Mouse (Mus musculus) cerebellum, postnatal 4 days (tissue): Measurements from ENCODE around the gene Rasa3.

Source experiments
- DNase-seq, 2 experiments: peaks; one replicate each; pipeline ENCODE4 v3.0.0; 2022; ENCODE audit warnings: low spot score in 2 of 2, mixed read lengths in 1 of 2

The Rasa3 gene

DNA sequence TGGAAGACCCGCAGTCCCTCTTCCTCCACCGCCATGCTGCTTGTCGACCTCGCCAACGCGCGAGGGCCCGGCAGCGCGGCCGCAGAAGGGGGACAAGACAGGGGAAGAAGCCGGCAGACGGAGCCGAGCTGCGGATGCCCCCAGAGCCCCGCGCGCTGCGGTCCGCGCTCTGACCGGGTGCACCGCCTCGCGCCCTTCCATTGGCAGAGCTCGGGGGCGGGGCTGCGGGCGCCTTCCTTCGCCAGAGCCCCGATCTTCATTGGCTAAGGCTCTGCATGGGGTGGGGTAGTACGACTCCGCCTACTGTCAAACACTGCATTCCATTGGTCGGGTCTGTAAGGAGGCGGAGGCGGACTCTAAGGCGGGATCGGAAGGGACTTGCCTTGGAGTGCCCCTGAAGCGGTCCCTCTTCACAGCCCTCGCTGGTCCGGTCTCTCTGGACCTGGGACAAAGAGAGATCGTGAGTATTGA is at the start of gene Rasa3:
TSS of gene Rasa3 (minus strand) at position 191 of the 471 bp plus-strand sequence.
- peak; percentile 88 to 94 for DNase-seq

DNA sequence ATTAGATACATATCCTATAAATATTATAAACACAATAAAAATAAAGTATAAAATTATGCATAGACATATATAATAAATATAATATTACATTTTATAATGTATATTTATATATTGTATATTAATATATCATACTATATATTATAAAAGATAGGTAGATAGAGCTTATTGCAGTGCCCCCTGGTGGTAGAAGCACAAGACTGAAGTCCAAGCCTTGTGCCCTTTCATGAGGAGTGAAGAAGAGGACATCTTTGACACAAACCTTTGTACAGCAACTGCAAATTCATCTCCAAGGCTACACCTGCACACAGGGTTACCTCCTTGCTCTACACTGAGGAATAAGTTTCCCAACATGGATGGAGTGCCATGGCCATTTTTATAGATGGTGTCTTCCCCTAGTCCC is 48.3 kb upstream of the Rasa3 start:
- peak in 1 of 2 experiments; percentile 40 for DNase-seq

DNA sequence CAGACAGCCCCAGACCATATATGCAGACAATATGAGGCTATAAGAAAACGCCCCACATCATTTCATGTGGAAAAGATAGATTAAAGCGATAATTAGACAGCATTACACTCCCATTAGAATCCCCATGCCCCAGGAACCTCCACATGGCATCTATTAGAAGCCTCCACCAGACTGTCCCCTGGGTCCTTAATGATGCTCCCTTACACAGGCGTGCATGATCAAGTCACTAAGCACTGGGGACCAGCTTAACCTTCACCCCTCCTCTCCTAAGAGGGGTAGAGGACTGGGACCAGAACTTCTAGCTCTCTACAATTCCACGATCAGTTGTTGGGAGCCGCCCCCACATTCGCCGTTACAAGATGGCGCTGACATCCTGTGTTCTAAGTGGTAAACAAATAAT is 41.6 kb upstream of the Rasa3 start:
- DNase-seq, result no peak

- no peak for DNase-seq
These were observed 31.1 kb upstream of the Rasa3 start for GRCm38 (mm10) chr8:13708514-13708913.

GRCm38 (mm10) chr8:13706918-13707317 is 29.5 kb upstream of the Rasa3 start:
- DNase-seq, result no peak

DNA sequence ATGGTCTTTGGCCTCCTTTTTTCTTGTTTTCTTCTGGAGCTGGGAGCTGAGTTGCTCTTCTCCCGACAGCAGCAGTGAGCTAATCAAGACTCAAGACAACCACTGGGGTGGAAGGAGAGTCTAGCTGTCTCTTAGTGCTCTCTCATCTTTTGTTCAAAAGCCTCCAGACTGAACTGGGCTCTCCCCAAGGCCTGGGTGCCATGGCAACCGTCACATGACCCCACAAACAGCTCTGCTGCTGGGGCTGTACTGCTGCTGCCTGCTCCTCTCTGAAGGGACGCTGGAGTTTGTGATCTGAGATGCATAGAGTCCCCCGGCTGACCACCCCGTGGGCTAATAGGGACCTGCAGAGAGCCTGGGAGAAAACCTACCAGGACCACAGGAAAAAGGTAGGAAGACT is 28.3 kb upstream of the Rasa3 start, which contains the start of gene Cfap97d2:
TSS of gene Cfap97d2 (plus strand) at position 222 of the 400 bp plus-strand sequence.
- DNase-seq, result peak; percentile 43 to 66

DNA sequence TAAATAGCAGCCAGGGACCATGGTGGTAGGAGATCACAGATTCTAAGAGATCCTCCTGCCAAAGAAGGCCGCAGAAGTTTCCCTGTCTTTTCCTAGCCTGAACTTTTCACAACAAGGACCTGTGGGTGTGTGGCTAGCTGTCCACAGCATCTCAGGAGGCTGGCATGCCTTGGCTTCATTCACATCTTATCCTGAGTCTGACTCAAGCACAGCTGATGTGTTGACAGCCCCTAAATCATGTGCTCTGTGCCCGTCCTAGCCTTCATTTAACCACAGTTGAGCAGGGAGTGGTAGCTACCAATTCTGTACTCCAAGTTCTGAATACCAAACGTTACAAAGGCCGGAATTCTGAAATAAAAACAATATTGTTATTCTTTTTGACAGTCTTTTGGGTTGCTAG is 26.9 kb upstream of the Rasa3 start:
- DNase-seq, result no peak

- DNase-seq, result no peak
These were observed 26.4 kb upstream of the Rasa3 start for GRCm38 (mm10) chr8:13703756-13704155.

DNA sequence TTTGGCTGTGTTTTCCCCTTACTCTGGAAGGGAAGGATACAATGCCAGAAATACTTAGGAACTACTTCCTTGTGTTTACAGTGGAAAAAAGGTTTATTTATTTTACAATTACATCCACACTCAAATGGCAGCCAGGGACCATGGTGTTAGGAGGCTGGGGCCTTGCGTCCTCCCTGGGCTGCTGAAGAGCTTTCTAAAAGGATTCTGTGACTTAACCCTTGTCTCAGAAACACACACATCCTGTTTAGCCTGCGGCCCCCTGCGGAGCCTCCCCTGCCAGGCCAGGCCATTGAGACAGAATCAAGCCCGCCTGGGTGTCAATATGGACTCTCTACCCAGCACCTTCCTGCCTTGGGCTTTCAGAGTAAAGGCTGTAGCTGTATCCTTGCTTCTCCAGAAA is 25.4 kb upstream of the Rasa3 start:
- DNase-seq, result no peak

DNA sequence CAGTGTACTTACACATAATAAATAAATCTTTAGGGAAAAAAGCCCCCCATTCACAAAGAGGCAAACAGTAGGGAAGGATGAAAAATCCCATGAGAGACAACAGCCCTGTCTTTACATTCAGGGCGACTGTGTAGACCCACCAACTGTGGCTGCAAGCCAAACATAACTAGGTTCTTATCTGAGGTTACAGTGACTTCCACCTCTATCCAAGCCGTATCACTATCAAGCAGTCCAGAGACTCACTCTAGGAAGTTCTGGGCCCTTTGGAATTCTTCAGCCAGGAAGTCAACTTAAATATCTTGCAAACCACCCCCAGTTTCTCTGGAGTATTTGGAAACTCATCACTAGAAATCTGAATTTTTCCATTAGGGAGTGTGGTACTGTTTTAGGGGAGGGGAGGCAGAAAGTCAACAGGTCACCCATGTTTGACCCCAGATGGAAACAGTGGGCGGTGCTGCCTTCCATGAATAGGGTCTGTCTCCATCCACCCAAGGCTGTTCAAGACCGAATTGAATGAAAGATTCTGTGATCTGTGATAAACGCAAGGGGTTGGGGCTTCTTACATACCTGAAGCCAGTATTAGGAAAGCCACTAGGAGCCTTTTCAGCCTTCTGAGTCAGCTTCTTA is 22.0 kb upstream of the Rasa3 start:
- no peak for DNase-seq

- no peak for DNase-seq
These were observed 20.9 kb upstream of the Rasa3 start for GRCm38 (mm10) chr8:13698281-13698680.

GRCm38 (mm10) chr8:13697681-13698080 is 20.3 kb upstream of the Rasa3 start:
- DNase-seq, result peak in 1 of 2 experiments; percentile 62

DNA sequence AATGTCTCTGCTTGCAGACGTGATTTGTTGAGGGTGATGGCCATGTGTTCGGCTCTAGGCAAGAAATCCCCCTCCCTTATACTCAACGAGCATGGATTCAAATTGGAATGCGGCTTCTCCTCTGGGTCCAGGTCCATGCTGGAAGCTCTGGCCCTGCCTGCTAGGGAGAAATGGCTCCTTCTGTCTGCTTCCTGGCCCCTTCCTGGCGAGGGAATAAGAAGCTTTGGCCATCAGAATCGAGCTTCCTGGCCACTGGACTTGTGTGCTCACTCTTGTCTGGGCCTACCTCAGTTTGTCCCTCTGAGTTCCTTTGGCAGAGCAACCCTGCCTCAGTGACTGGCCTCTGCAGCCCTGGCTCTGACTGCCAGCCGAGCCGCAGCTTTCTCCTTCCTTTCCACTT is 19.8 kb upstream of the Rasa3 start:
- DNase-seq, result no peak

- no peak for DNase-seq
These were observed 18.8 kb upstream of the Rasa3 start for GRCm38 (mm10) chr8:13696157-13696556.

- no peak for DNase-seq
These were observed 17.9 kb upstream of the Rasa3 start for GRCm38 (mm10) chr8:13695203-13695867.

DNA sequence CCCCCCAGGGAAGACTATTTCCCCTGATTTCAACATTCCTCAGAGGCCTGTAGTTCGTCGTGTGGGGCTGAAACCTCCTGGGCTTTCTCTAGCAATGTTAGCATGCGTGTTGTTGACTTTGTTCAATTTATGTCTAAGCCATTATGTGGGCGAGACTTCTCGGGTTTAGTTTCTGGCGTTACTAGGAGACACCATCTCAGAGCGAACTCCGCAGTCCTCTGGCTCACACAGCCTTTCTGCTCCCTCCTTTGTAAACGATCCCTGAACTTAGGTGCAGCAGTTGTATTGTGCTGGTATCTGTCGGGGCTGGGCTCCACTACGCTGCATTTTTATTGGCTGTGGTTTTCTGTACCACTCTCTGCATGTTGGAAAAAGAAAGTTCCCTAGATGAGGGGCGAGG is 17.3 kb upstream of the Rasa3 start:
- no peak for DNase-seq

GRCm38 (mm10) chr8:13692302-13693066 is 15.1 kb upstream of the Rasa3 start:
- DNase-seq, result peak in 1 of 2 experiments; percentile 72

- DNase-seq, result no peak
These were observed 11.9 kb upstream of the Rasa3 start for GRCm38 (mm10) chr8:13689331-13689730.

- DNase-seq, result no peak
These were observed 11.1 kb upstream of the Rasa3 start for GRCm38 (mm10) chr8:13688461-13688860.

GRCm38 (mm10) chr8:13687941-13688340 is 10.5 kb upstream of the Rasa3 start:
- no peak for DNase-seq

GRCm38 (mm10) chr8:13687101-13687717 is 9.8 kb upstream of the Rasa3 start:
- DNase-seq, result no peak

DNA sequence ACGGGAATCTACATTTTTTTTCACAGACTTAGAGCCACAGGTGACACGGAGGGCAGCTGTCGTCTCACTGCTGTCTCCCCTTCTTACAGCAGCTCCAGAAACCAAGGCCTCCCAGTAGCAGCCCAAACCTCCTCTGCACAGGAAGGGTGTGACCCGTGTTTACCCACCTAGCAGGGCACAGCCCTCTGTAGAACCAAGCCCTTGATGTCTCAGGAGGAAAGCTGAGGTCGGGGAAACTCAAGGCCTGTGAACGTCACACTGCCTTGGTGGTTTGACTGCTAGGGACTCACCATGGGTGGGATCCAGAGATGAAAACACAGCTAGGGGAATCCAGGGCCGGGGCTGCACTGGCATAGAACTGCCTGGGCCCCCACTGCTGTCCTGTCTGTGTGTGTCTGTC is 9.0 kb upstream of the Rasa3 start:
- DNase-seq, result no peak
